Mouse (Mus musculus): Measurements from ENCODE around the gene Naa15.
"Not testable (repeated sequence)": the region's sequence is repeated elsewhere in the genome, so short reads cannot be mapped to it uniquely, and the experiment has no call there.

The Naa15 gene

GRCm38 (mm10) chr3:51434364-51434763 lies 19.4 kb downstream of the Naa15 start:
- DNase-seq (ENCODE audit: low read depth, low spot score): not testable (repeated sequence)

GRCm38 (mm10) chr3:51434871-51435595 lies 20.1 kb downstream of the Naa15 start:
- DNase-seq (ENCODE audit: low read depth, low spot score): no peak

- no peak for DNase-seq (ENCODE audit: low read depth, low spot score)
Observed at GRCm38 (mm10) chr3:51468530-51468929, 53.6 kb downstream of the Naa15 start.

GRCm38 (mm10) chr3:51475706-51476105 lies 60.8 kb downstream of the Naa15 start:
- no peak for DNase-seq (ENCODE audit: low read depth, low spot score)

GRCm38 (mm10) chr3:51479893-51480292 lies 64.9 kb downstream of the Naa15 start:
- no peak for DNase-seq (ENCODE audit: low read depth, low spot score)

- DNase-seq (ENCODE audit: low read depth, low spot score): peak; percentile 90
Observed at GRCm38 (mm10) chr3:51481059-51481458, 66.1 kb downstream of the Naa15 start.

- DNase-seq (ENCODE audit: low read depth, low spot score): no peak
Observed at GRCm38 (mm10) chr3:51481881-51482280, 66.9 kb downstream of the Naa15 start.

GRCm38 (mm10) chr3:51482781-51483180 lies 67.8 kb downstream of the Naa15 start:
- peak; percentile 27 for DNase-seq (ENCODE audit: low read depth, low spot score)

DNA sequence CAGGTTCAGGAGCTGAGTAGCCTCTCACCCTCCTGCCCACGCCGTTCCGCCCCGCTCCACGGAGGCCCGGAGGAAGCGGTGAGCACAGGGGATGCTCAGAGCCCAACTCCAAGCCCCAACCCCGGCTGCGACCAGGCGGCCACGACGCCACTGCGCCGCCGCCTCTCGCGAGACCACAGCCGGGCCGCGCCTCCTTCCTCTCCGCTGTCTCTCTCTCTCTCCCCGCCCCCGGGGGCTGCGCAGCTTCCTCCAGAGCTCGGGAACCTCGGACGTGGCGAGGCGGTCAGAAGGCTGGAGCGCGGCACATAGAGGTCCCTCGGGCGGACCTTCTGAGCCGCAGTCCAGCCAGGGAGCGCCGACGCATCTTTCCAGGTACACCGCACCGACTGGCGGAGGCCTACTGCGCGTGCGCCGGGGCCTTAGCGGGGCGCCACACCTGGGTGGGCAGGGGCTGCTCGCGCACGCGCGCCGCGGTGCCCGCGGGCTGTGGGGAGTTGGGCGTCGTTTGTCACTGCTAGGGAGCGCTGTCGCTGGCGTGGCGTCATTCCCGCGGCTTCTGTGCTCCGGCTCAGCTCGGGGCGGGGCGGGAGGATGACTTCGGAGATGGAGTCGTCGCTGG lies 68.9 kb downstream of the Naa15 start, which contains the start of gene Rab33b:
TSS of gene Rab33b (plus strand) at position 180 of the 619 bp plus-strand sequence.
- DNase-seq (ENCODE audit: low read depth, low spot score): peak; percentile 98

GRCm38 (mm10) chr3:51484370-51484769 lies 69.4 kb downstream of the Naa15 start:
- no peak for DNase-seq (ENCODE audit: low read depth, low spot score)

GRCm38 (mm10) chr3:51485347-51485746 lies 70.4 kb downstream of the Naa15 start:
- peak; percentile 33 for DNase-seq (ENCODE audit: low read depth, low spot score)

- DNase-seq (ENCODE audit: low read depth, low spot score): no peak
Observed at GRCm38 (mm10) chr3:51486491-51487195, 71.7 kb downstream of the Naa15 start.

DNA sequence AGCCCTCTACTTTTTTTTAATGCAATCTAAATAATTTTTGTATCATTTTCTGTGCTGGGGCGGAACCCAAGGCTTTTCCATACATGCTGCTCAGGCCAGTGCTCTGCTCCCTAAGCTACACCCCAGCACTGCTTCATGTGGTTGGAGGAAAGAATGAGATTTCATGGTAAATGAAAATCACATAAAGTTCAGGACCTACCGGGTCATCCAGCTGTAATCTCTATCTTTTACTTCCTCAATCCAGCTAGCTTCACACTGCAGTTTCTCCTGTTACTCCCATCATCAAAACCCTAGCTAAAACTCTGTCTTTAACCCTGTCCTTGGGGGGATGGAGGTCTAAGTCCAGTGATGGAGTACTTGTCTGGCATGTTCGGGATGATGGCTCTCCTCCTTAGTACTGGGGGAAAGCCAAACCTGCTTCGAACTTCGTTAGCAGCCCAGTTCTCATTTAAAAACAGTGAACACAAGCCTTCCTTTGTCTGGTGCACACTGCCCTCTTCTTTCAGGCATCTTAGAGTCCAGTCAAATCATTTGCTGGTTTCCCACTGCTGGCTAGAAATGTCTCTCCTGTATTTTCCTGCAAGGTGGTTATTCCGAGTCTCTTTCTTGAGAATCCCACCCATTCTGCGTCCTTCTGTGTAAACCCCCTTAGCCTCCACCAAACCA lies 75.3 kb downstream of the Naa15 start:
- DNase-seq (ENCODE audit: low read depth, low spot score): no peak

DNA sequence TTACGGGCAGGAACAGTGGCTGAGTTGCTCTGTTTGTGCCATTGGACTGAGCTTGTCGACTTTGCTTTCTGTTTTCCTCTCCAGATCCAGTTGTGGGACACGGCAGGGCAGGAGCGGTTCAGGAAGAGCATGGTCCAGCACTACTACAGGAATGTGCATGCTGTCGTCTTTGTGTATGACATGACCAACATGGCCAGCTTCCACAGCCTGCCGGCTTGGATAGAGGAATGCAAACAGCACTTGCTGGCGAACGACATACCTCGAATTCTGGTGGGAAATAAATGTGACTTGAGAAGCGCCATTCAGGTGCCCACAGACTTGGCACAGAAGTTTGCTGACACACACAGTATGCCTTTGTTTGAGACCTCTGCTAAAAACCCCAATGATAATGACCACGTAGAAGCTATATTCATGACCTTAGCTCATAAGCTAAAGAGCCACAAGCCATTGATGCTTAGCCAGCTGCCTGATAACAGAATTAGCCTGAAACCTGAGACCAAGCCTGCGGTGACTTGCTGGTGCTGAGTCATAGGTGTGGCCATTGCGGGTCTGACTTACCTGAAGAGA lies 78.4 kb downstream of the Naa15 start:
- DNase-seq (ENCODE audit: low read depth, low spot score): no peak

- no peak for DNase-seq (ENCODE audit: low read depth, low spot score)
Observed at GRCm38 (mm10) chr3:51494466-51494865, 79.5 kb downstream of the Naa15 start.

GRCm38 (mm10) chr3:51495646-51496045 lies 80.7 kb downstream of the Naa15 start:
- no peak for DNase-seq (ENCODE audit: low read depth, low spot score)

DNA sequence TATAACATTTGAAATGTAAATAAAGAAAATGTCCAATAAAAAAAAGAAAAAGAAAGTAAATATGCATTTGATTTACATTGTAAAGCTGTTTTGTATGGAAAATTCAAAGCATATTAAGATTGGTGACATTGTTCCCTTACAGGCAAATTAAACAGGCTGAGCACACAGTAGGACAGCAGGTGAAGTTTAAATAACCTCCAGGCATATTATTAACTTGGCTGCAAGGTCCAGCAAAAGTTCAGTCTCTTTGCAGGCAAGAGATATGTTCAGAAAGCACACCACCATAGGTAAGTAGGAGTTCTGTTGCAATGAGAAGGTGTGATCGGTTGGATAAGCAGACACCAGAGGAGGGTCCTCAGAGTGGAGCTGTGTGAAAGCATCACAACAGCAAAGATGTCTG lies 83.0 kb downstream of the Naa15 start:
- no peak for DNase-seq (ENCODE audit: low read depth, low spot score)

DNA sequence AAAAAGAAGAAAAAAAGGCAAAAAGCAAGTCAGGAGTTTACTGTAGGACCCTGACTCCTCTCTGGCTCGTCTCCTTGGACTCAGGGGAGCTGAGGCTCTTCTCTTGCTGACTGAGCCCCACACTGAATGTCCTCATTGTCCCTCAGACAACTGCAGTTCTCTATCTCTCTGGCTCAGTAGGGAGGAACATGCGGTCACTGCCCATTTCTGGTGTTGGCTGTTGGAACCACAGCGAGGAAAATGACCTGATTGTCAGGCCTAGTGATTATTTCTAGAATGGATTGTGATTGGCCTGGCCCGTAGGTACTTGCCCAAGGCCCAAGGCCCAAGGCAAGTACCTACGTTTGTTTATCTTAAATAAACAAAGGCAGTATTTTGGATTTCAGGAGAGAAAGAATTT lies 83.7 kb downstream of the Naa15 start:
- no peak for DNase-seq (ENCODE audit: low read depth, low spot score)

GRCm38 (mm10) chr3:51499876-51500275 lies 84.9 kb downstream of the Naa15 start:
- no peak for DNase-seq (ENCODE audit: low read depth, low spot score)

DNA sequence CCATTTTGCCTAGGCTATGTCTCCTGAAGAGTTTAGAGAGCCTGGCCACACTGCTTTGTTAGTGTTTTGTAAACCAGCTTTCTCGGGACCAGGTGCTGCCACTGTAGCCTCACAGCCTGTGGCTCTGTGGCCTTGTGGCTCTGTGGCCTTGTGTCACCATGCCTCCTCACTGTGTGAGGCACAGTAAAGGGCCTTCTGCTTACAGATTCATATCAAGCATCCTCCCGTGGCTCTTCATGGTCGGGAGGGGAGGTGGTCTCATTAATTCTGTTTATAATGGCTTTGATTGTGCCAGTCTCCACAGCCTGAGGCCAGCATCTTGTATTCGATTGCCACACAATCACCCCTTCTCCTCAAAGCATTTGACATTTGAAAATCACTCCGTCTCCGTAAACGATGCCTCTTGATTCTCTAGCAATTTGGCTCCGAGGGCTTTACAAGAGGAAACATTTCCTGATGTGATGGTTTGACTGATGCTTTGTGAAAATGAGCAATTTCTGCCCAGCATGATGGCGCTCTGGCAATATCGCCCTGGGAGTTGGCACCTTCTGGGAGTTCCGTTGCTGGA lies 89.5 kb downstream of the Naa15 start:
- no peak for DNase-seq (ENCODE audit: low read depth, low spot score)

DNA sequence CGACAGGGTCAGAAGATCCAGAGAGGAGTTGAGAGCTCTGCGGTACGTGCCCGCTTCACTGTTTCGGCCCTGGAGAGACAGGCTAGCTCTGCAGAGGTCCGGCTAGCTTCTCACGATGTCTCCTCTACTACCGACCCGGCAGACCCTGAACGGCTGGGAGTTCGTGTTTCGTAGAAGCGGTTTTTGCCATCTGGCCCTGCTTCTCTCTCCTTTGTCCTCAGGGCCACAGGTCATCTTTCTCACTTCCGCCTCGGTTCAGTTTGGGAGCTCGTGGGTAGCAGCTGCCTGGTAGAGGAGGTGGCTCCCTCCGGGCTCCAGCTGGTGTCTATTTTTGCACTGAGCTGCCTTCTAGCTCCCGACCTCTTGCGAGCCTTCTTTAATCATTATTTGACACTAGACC lies 90.5 kb downstream of the Naa15 start:
- DNase-seq (ENCODE audit: low read depth, low spot score): no peak
